Mouse (Mus musculus): ENCODE results near the gene Gdi2. TPM values are rescaled to one million over a fixed set of nuclear protein-coding genes. Genes with fewer than 3 reads are reported as not detected.

Gdi2 gene
- polyA plus RNA-seq, 1 experiment from 2014 or later, result 323 TPM

GRCm38 (mm10) chr13:3544925-3545324 lies 7.1 kb downstream of the Gdi2 start:
- Histone ChIP-seq H3K4me3 (ENCODE audit: low read depth, low read length) (no peak overlapping the region), H3K4me1 (ENCODE audit: insufficient read depth, low read depth, low read length) (peaks cover 12% of the 10 kb centered on the region), H3K27me3 (replicated peaks; ENCODE audit: insufficient read depth, low read length) (no peaks in the 10 kb centered on the region), H3K9ac (replicated peaks; ENCODE audit: low read depth) (no peak overlapping the region), H3K36me3 (ENCODE audit: insufficient read depth, low read length) (0 out of 2 replicates have a peak, but pooled peaks cover 5% of the 10 kb centered on the region), H3K27ac (ENCODE audit: low read length) (no peak overlapping the region), H3K4me2 (replicated peaks; ENCODE audit: low read depth, low read length) (no peak overlapping the region), H3K9me3 (ENCODE audit: low read length) (no peaks in the 10 kb centered on the region)
- ATAC-seq (peak; percentile 70; the same call in 1 of the 2 replicates), DNase-seq (ENCODE audit: low spot score) (peak; percentile 36)
- WGBS, result 66% methylated on average over 5 of the region's 5 CpGs
- no peak for TF ChIP-seq EP300 (IDR thresholded peaks at IDR 0.05)
- TF ChIP-seq CTCF (IDR thresholded peaks at IDR 0.05), result 0 out of 2 replicates have a peak, but pooled peaks have one; percentile 3

- 67% methylated on average over 3 of the region's 3 CpGs for WGBS
- no peak overlapping the region for H3K4me3 ChIP-seq (ENCODE audit: low read depth, low read length)
- DNase-seq (ENCODE audit: low spot score) (no peak), ATAC-seq (no peak)
- H3K9ac ChIP-seq (replicated peaks; ENCODE audit: low read depth), result no peak overlapping the region
- H3K4me2 ChIP-seq (replicated peaks; ENCODE audit: low read depth, low read length), result no peak overlapping the region
- H3K4me1 ChIP-seq (ENCODE audit: insufficient read depth, low read depth, low read length), result no peaks in the 10 kb centered on the region; the same call in 1 of the 2 replicates
- no peaks in the 10 kb centered on the region for H3K27me3 ChIP-seq (replicated peaks; ENCODE audit: insufficient read depth, low read length)
- no peak overlapping the region for H3K27ac ChIP-seq (ENCODE audit: low read length)
- 0 out of 2 replicates have a peak, but pooled peaks cover 7% of the 10 kb centered on the region for H3K36me3 ChIP-seq (ENCODE audit: insufficient read depth, low read length)
- no peaks in the 10 kb centered on the region for H3K9me3 ChIP-seq (ENCODE audit: low read length)
- no peak for TF ChIP-seq CTCF (IDR thresholded peaks at IDR 0.05)
- no peak for TF ChIP-seq EP300 (IDR thresholded peaks at IDR 0.05)
Measured at GRCm38 (mm10) chr13:3547410-3547809, 9.5 kb downstream of the Gdi2 start.

DNA sequence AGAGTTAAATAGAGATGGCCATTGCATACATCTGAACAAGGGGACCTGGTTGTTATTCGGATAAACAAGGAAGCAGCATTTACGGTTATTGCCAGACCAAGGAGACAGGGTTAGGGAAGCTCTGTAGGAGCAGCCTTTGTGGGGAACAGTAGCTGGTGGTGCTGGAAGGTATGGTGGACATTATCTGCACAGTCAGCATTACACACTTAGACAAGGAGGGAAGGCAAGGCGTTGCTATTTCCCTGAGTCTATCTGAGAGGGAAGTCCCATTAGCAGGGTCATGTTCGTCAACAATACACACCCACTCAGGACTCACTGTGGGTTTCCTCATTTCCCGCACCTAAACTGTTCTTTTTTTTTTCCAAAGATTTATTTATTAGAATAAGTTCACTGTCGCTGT lies 10.0 kb downstream of the Gdi2 start:
- H3K27ac ChIP-seq (ENCODE audit: low read length), result no peak overlapping the region

GRCm38 (mm10) chr13:3563130-3563529 lies 25.3 kb downstream of the Gdi2 start:
- Histone ChIP-seq H3K4me3 (ENCODE audit: low read depth, low read length) (no peak overlapping the region), H3K4me1 (ENCODE audit: insufficient read depth, low read depth, low read length) (no peaks in the 10 kb centered on the region), H3K27ac (ENCODE audit: low read length) (no peak overlapping the region), H3K36me3 (ENCODE audit: insufficient read depth, low read length) (peaks cover 21% of the 10 kb centered on the region; the same call in 1 of the 2 replicates), H3K4me2 (replicated peaks; ENCODE audit: low read depth, low read length) (no peak overlapping the region), H3K9me3 (ENCODE audit: low read length) (no peaks in the 10 kb centered on the region), H3K9ac (replicated peaks; ENCODE audit: low read depth) (no peak overlapping the region), H3K27me3 (replicated peaks; ENCODE audit: insufficient read depth, low read length) (no peaks in the 10 kb centered on the region)
- DNase-seq (ENCODE audit: low spot score) (no peak), ATAC-seq (no peak)
- 90% methylated on average over 1 of the region's 1 CpGs for WGBS
- TF ChIP-seq CTCF (IDR thresholded peaks at IDR 0.05) (peak; percentile 38), EP300 (IDR thresholded peaks at IDR 0.05) (no peak)

More for the DNA sequence above, 10.0 kb downstream of the Gdi2 start:
- H3K4me3 ChIP-seq (ENCODE audit: low read depth, low read length), result no peak overlapping the region
- H3K4me2 ChIP-seq (replicated peaks; ENCODE audit: low read depth, low read length), result no peak overlapping the region
- no peak; the same call in 1 of the 2 replicates for ATAC-seq
- H3K36me3 ChIP-seq (ENCODE audit: insufficient read depth, low read length), result 0 out of 2 replicates have a peak, but pooled peaks cover 9% of the 10 kb centered on the region
- H3K27me3 ChIP-seq (replicated peaks; ENCODE audit: insufficient read depth, low read length), result no peaks in the 10 kb centered on the region
- 76% methylated on average over 6 of the region's 6 CpGs for WGBS
- H3K4me1 ChIP-seq (ENCODE audit: insufficient read depth, low read depth, low read length), result no peaks in the 10 kb centered on the region; the same call in 1 of the 2 replicates
- TF ChIP-seq EP300 (IDR thresholded peaks at IDR 0.05) (no peak), CTCF (IDR thresholded peaks at IDR 0.05) (no peak)
- H3K9me3 ChIP-seq (ENCODE audit: low read length), result no peaks in the 10 kb centered on the region
- DNase-seq (ENCODE audit: low spot score), result no peak
- no peak overlapping the region for H3K9ac ChIP-seq (replicated peaks; ENCODE audit: low read depth)

DNA sequence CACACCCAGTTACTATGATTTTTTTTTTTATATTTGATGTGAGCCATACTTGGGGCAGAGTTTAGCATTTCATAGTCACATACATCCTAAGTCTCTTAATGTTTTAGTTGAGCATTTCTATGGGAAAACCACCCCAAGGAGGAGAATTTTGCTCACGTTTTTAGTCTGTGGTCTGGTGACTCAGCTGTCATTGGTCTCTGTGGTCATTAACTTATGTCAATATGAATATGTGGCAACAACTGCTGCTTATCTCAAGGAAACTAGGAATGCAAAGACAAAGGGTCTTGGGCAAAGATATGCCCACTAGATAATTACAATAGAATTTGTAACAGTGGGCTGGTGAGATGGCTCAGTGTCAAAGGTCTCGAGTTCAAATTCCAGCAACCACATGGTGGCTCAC lies 26.1 kb downstream of the Gdi2 start:
- ATAC-seq, result no peak
- Histone ChIP-seq H3K4me2 (replicated peaks; ENCODE audit: low read depth, low read length) (no peak overlapping the region), H3K27me3 (replicated peaks; ENCODE audit: insufficient read depth, low read length) (no peaks in the 10 kb centered on the region), H3K9me3 (ENCODE audit: low read length) (no peaks in the 10 kb centered on the region), H3K4me1 (ENCODE audit: insufficient read depth, low read depth, low read length) (no peaks in the 10 kb centered on the region), H3K36me3 (ENCODE audit: insufficient read depth, low read length) (peaks cover 16% of the 10 kb centered on the region; the same call in 1 of the 2 replicates), H3K27ac (ENCODE audit: low read length) (no peak overlapping the region), H3K9ac (replicated peaks; ENCODE audit: low read depth) (no peak overlapping the region), H3K4me3 (ENCODE audit: low read depth, low read length) (no peak overlapping the region)
- WGBS, result 71% methylated on average over 2 of the region's 2 CpGs
- DNase-seq (ENCODE audit: low spot score), result no peak
- TF ChIP-seq EP300 (IDR thresholded peaks at IDR 0.05) (no peak), CTCF (IDR thresholded peaks at IDR 0.05) (no peak)

GRCm38 (mm10) chr13:3590789-3591188 lies 52.9 kb downstream of the Gdi2 start:
- TF ChIP-seq CTCF (IDR thresholded peaks at IDR 0.05), result peak; percentile 46
- no peak for TF ChIP-seq EP300 (IDR thresholded peaks at IDR 0.05)
- peaks cover 23% of the 10 kb centered on the region; the same call in 1 of the 2 replicates for H3K36me3 ChIP-seq (ENCODE audit: insufficient read depth, low read length)

More at GRCm38 (mm10) chr13:3590789-3591188, 52.9 kb downstream of the Gdi2 start:
- H3K27me3 ChIP-seq (replicated peaks; ENCODE audit: insufficient read depth, low read length), result no peaks in the 10 kb centered on the region
- no peaks in the 10 kb centered on the region for H3K4me1 ChIP-seq (ENCODE audit: insufficient read depth, low read depth, low read length)
- ATAC-seq (no peak), DNase-seq (ENCODE audit: low spot score) (no peak)
- no peak overlapping the region for H3K4me2 ChIP-seq (replicated peaks; ENCODE audit: low read depth, low read length)
- WGBS, result 89% methylated on average over 3 of the region's 3 CpGs
- H3K27ac ChIP-seq (ENCODE audit: low read length), result no peak overlapping the region
- H3K9me3 ChIP-seq (ENCODE audit: low read length), result no peaks in the 10 kb centered on the region
- no peak overlapping the region for H3K9ac ChIP-seq (replicated peaks; ENCODE audit: low read depth)
- H3K4me3 ChIP-seq (ENCODE audit: low read depth, low read length), result no peak overlapping the region

Measured in lung, postnatal 0 days (tissue).